Mouse (Mus musculus) midbrain, embryonic 16.5 days (tissue): Measurements from ENCODE around the gene Rftn1. TPM values are rescaled to one million over a fixed set of nuclear protein-coding genes. Genes with fewer than 3 reads are reported as not detected.
A peak's percentile ranks its signal among the peaks of the same experiment; 100 is the strongest.

Source experiments
- ATAC-seq: fragments of 200-750 bp; cut with Nextera tagmentation; 2 replicates; pipeline ENCODE4 v1.8.0; 2017; ENCODE audit warnings: moderate TSS enrichment
- H3K27ac ChIP-seq: fragments of 300-500 bp; sonication (generic); 2 replicates; pipeline ENCODE4 v1.5.1; 2014; ENCODE audit warnings: mild to moderate bottlenecking, low read length, mixed read lengths
- H3K27me3 ChIP-seq: fragments of 300-500 bp; sonication (generic); 2 replicates; pipeline ENCODE4 v1.6.1; 2014; ENCODE audit warnings: low read depth, low read length, mixed read lengths; ENCODE audit not compliant: control insufficient read depth, insufficient read depth
- H3K36me3 ChIP-seq: fragments of 300-500 bp; sonication (generic); 2 replicates; pipeline ENCODE4 v1.6.1; 2014; ENCODE audit warnings: mild to moderate bottlenecking, low read length, moderate library complexity, mixed read lengths; ENCODE audit not compliant: control insufficient read depth, insufficient read depth
- H3K4me1 ChIP-seq: fragments of 300-500 bp; sonication (generic); 2 replicates; pipeline ENCODE4 v1.6.1; 2014; ENCODE audit warnings: mild to moderate bottlenecking, low read length, mixed read lengths; ENCODE audit not compliant: control insufficient read depth, insufficient read depth
- H3K4me2 ChIP-seq: fragments of 300-500 bp; sonication (generic); 2 replicates; pipeline ENCODE4 v1.6.1; 2014; ENCODE audit warnings: mild to moderate bottlenecking, low read length, mixed read lengths
- H3K4me3 ChIP-seq: fragments of 300-500 bp; sonication (generic); 2 replicates; pipeline ENCODE4 v1.5.1; 2014; ENCODE audit warnings: low read depth, mild to moderate bottlenecking, low read length, moderate library complexity, mixed read lengths
- H3K9ac ChIP-seq: fragments of 300-500 bp; sonication (generic); 2 replicates; pipeline ENCODE4 v1.6.1; 2014; ENCODE audit warnings: low read depth, low read length, mixed read lengths
- H3K9me3 ChIP-seq: fragments of 300-500 bp; sonication (generic); replicated peaks from 2 replicates; pipeline ENCODE4 v1.6.1; 2014; ENCODE audit warnings: mild to moderate bottlenecking, low read length, mixed read lengths; ENCODE audit not compliant: control insufficient read depth, poor library complexity, severe bottlenecking
- WGBS: fragments of 180-500 bp; shearing (Covaris S2); extraction: QIAGEN DNeasy Blood & Tissue Kit; methylation state at CpG from one replicate; pipeline ENCODE4 v1.1.7; 2014; 5-methylcytosine and 5-hydroxymethylcytosine counted together
- polyA plus RNA-seq: library from polyadenylated mRNA; unstranded; fragments of >200 nt; fragmentation: Nextera tagmentation; extraction: Ambion mirVana; gene quantifications from 2 replicates; pipeline ENCODE4 v1.2.1, GENCODE M21; 2015

Gene Rftn1
- polyA plus RNA-seq, 1 experiment from 2014 or later = 28.2 TPM

DNA sequence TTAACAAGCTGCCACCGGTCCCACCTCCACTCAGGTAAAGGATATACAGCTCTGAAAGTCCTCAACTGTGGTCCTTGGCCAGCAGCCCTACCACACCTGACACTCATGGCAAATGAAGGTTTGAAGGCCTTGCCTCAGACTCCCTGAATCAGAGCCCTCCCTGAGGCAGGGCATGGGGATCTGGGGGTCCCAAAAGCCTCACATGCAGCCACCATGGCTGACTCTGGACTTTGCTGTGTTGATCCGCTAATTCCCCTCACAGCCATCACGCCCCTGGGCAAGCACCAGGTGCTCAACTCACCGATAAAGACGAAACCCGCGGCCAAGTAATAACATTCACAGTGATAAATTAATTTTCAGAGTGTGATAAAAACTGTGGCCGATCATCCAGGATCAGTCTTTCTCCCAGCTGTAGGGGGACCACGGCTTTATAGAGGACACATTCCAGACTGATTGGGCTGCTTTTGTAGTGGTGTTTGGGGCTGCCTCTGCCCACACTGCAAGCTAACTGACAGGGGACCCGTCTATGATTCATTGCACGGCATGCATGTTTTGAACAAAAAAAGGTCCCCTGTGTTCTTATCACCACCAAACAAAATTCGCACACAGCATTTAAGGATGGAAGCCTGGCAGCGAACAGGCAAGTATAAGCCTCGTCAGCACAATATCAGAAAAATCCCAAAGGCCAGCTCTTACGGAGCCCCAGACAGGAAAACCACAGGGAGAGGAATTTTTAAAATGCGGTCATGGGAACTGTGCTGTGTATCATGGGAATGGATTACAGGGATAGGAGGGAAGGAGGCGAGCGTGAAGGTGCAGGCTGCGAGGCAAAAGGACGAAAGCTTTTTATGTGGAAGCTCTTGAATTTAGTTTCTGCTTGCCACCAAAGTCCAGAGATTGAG, 29.3 kb downstream of the Rftn1 start:
- ATAC-seq = no peak

GRCm38 (mm10) chr17:50160357-50160756, 30.1 kb downstream of the Rftn1 start:
- no peaks in the 10 kb centered on the region for H3K27me3 ChIP-seq
- 96% methylated on average over 6 of the region's 6 CpGs for WGBS
- 0 out of 2 replicates have a peak, but pooled peaks cover 3% of the 10 kb centered on the region for H3K4me1 ChIP-seq
- H3K4me2 ChIP-seq = no peak overlapping the region
- H3K27ac ChIP-seq = no peak overlapping the region
- peaks cover 5% of the 10 kb centered on the region; the same call in 1 of the 2 replicates for H3K36me3 ChIP-seq
- H3K4me3 ChIP-seq = no peak overlapping the region
- H3K9me3 ChIP-seq = peaks cover 8% of the 10 kb centered on the region
- no peak for ATAC-seq
- no peak overlapping the region for H3K9ac ChIP-seq

More for the DNA sequence above, 29.3 kb downstream of the Rftn1 start:
- WGBS = 61% methylated on average over 20 of the region's 20 CpGs
- no peak overlapping the region; the same call in 1 of the 2 replicates for H3K4me2 ChIP-seq
- H3K27ac ChIP-seq = no peak overlapping the region; the same call in 1 of the 2 replicates
- no peak overlapping the region for H3K4me3 ChIP-seq
- peaks cover 8% of the 10 kb centered on the region for H3K9me3 ChIP-seq
- H3K9ac ChIP-seq = peak overlapping the region; percentile 36; the same call in 1 of the 2 replicates
- peaks cover 10% of the 10 kb centered on the region for H3K36me3 ChIP-seq
- no peaks in the 10 kb centered on the region for H3K27me3 ChIP-seq
- H3K4me1 ChIP-seq = 0 out of 2 replicates have a peak, but pooled peaks cover 3% of the 10 kb centered on the region

GRCm38 (mm10) chr17:50159816-50160215, 30.7 kb downstream of the Rftn1 start:
- Histone ChIP-seq H3K4me1 (0 out of 2 replicates have a peak, but pooled peaks cover 3% of the 10 kb centered on the region), H3K9ac (no peak overlapping the region), H3K9me3 (peaks cover 4% of the 10 kb centered on the region), H3K36me3 (0 out of 2 replicates have a peak, but pooled peaks cover 2% of the 10 kb centered on the region), H3K4me3 (no peak overlapping the region), H3K27me3 (no peaks in the 10 kb centered on the region), H3K4me2 (no peak overlapping the region), H3K27ac (no peak overlapping the region)
- WGBS = 95% methylated on average over 6 of the region's 6 CpGs
- ATAC-seq = no peak

DNA sequence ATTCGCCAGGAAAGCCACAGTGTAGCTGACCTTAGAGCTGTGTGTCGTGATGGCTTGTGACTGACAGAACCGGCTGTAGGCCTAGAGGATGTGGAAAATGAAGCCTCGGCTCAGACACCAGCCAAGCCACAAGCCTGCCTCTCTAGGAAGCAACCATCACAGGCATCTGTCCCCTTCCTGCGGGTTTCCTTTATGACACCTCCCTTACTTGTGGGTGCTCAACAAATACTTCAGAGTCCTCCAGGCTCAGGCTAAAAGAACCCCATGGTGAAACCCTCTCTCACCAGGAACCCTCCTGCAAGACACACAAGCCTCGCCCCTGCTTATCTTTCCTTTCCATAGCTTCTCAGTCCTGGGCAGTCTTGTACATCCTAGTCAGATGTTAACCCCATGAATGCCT, 31.9 kb downstream of the Rftn1 start:
- ATAC-seq = no peak
- H3K9ac ChIP-seq = no peak overlapping the region
- no peak overlapping the region for H3K4me2 ChIP-seq
- H3K27me3 ChIP-seq = no peaks in the 10 kb centered on the region
- 0 out of 2 replicates have a peak, but pooled peaks cover 3% of the 10 kb centered on the region for H3K4me1 ChIP-seq
- no peaks in the 10 kb centered on the region for H3K36me3 ChIP-seq
- WGBS = 93% methylated on average over 6 of the region's 6 CpGs
- no peaks in the 10 kb centered on the region for H3K9me3 ChIP-seq
- H3K4me3 ChIP-seq = no peak overlapping the region
- H3K27ac ChIP-seq = no peak overlapping the region

DNA sequence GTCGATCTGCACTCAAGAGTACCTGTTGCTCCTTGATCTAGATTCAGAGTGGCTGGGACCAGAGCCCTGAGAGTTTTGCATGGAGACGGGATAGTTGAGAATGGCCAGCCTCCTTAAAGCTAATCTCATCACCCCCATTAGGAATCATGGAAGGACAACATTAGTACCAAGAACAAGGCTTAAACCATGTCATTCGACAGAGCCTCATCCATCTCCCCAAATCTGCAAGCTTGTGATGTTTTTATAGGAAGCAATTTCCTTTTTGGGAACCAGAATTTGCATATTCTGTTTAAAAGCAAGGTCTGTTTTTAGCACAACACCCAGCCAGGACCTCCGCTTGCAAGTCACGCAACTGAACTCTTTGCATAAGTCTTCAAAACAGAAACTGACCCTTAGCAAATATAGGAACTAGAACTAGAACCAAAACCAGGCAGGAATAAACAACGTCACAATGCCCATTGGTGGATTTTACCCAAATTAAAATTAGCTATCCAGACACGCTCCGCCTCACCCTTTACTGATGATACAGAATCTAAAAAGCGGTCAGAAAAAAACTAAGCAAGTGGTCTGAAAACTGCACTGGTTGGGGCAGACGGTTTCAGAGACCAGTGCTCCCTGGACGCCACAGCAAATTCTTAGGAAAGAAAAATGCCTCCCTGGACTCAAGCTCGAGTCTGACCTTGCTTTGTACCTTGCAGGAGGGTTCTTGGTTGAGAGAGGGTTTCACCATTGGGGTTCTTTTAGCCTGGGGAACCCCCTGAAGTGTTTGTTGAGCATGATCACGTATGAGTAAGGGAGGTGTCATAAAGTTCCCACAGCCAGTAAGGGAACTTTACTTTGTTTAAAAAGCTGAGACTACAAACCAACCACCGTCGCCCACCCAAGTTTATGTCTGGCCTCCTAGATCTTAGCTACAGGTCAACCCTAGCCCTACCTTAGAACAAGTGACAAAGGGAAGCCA, 33.0 kb downstream of the Rftn1 start:
- Histone ChIP-seq H3K27me3 (no peaks in the 10 kb centered on the region), H3K4me1 (0 out of 2 replicates have a peak, but pooled peaks cover 3% of the 10 kb centered on the region), H3K36me3 (no peaks in the 10 kb centered on the region), H3K9me3 (no peaks in the 10 kb centered on the region), H3K9ac (no peak overlapping the region), H3K27ac (no peak overlapping the region), H3K4me3 (no peak overlapping the region), H3K4me2 (no peak overlapping the region)
- WGBS = 91% methylated on average over 15 of the region's 15 CpGs
- no peak for ATAC-seq

- Histone ChIP-seq H3K4me1 (peaks cover 23% of the 10 kb centered on the region), H3K4me3 (no peak overlapping the region), H3K4me2 (no peak overlapping the region), H3K36me3 (no peaks in the 10 kb centered on the region), H3K9me3 (no peaks in the 10 kb centered on the region), H3K27me3 (no peaks in the 10 kb centered on the region), H3K9ac (no peak overlapping the region), H3K27ac (no peak overlapping the region)
- ATAC-seq = no peak
- WGBS = 89% methylated on average over 5 of the region's 5 CpGs
Measured at GRCm38 (mm10) chr17:50152085-50152484, 38.4 kb downstream of the Rftn1 start.

DNA sequence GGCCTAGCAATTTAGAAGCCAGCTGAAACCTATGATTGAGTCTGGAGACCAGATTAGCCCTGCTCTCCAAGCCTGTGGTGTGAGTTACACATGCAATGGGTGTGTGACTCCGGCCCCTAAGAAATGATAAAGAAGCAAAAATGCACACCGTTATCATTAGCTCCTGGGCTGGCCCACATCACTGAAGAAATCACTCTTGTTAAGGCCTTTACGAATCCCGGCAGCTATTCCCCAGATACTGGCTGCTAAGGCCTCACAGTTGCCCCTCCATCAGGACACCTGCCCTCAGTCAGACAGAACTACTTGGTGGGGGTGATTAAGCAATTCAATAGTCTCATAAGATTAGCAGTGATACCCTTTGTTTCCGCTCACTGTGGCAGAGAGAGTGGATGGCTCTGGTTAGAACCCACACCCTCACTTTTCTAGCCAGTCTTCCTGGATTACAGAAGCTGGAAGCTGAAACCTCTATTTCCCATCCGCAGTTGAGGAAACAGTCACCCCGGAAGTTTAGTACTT, 39.2 kb downstream of the Rftn1 start:
- Histone ChIP-seq H3K27ac (no peak overlapping the region), H3K9ac (no peak overlapping the region), H3K4me1 (peaks cover 23% of the 10 kb centered on the region), H3K36me3 (no peaks in the 10 kb centered on the region), H3K4me3 (no peak overlapping the region), H3K27me3 (no peaks in the 10 kb centered on the region), H3K4me2 (no peak overlapping the region), H3K9me3 (no peaks in the 10 kb centered on the region)
- 59% methylated on average over 7 of the region's 7 CpGs for WGBS
- ATAC-seq = no peak

DNA sequence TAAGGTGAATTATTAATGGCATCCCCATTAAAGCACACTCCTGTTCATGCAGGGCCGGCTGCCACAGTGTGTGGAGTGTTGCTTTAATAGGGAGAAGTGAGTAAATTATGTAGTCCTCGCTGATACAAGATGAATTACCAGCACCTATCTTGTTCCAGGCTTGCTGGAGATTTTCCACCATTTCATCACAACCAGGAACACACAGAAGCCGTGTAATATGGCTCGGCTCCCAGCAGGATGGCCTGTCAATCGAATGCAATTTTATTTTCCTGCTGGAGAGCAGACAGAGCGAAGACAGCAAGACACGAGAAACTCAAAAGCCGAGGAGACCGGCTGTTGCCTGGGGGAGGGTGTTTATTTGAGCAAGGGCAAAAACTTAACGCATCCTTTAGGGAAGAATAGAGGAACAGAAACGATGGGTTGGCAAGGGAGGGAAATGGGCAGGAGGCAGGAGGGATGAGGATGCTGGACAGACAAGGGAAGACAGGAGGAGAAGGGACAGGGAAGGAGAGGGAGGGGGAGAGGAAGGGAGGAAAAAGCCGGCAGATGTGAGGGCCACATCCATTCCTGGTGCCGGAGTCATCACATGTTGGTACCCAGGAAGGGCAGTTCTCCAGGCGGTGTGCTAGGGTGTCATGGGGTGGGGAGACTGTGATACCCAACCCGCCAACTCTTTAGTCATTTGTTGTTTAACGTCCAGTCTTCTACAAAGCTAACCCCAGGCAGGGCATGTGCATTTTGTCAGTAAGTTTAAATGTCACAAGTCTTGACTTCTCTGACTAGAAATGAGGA, 39.9 kb downstream of the Rftn1 start:
- ATAC-seq = peak; percentile 74
- H3K9me3 ChIP-seq = no peaks in the 10 kb centered on the region
- H3K27me3 ChIP-seq = no peaks in the 10 kb centered on the region
- H3K4me2 ChIP-seq = peak overlapping the region; percentile 12; the same call in 1 of the 2 replicates
- H3K9ac ChIP-seq = no peak overlapping the region
- H3K4me3 ChIP-seq = no peak overlapping the region
- H3K27ac ChIP-seq = peak overlapping the region; percentile 72
- 35% methylated on average over 16 of the region's 16 CpGs for WGBS
- no peaks in the 10 kb centered on the region for H3K36me3 ChIP-seq
- peaks cover 25% of the 10 kb centered on the region for H3K4me1 ChIP-seq
